Mouse (Mus musculus) c-Kit-positive CD71-positive TER-119-positive erythroid progenitor cells, embryonic 14.5 days (primary cell): ENCODE results near the gene Zfp385a.
A peak's percentile ranks its signal among the peaks of the same experiment; 100 is the strongest.
"Not testable (repeated sequence)": the region's sequence is repeated elsewhere in the genome, so short reads cannot be mapped to it uniquely, and the experiment has no call there.

Experiments
- DNase-seq: peaks from one replicate; pipeline ENCODE4 v3.0.0-alpha.2; 2013; ENCODE audit warnings: low spot score

Gene Zfp385a

GRCm38 (mm10) chr15:103290843-103291242 lies 49.0 kb downstream of the Zfp385a start:
- no peak for DNase-seq

GRCm38 (mm10) chr15:103290417-103290816 lies 49.5 kb downstream of the Zfp385a start:
- DNase-seq = no peak

DNA sequence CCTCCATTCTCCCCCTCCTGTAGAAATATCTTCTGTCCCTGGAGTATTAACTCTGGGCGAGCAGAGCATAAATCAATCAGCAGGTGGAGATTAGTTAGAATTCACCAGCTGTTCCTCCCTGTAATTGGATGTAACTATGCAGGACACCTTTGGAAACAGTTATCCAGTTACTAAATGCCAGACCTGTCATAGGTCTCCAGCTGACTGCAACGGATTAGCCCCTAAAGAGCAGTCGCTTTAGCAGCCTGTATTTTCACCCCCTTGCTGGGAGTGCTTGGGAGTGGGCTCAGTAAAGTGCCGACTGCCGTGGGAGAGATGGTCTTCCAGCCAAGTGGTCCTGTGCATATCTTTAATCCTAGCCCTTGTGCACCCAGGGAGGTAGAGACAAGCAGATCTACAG lies 50.3 kb downstream of the Zfp385a start:
- no peak for DNase-seq

DNA sequence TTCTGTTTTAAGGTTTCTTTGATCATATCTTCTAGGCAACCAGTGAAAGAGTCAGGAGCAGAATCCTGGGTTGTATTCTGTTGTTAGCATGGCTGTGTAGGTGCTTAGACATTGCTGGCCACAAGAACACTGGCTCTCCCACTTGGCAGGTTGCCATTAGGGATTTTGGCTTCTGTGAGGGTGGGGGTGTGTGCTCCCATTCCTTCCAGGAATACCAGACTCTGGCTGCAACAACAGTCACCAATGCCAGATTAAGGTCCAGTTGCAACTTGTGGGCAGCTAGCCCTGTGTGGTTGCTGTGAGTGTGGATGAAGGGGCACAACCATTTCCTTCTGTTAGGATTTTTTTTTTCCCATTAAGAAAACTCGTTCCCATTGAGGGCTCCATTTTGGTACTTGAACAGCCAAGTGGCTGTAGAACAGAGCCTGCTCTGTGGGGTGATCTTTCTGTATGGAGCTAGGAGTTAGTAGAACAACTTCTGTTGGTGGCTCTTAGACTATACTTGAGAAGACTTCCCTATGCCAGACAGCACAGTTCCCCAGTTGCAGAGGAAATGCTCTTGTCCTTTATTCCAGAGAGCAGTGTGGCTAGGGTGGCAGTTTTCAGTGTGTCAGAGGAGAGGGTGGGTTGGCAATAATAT lies 54.0 kb downstream of the Zfp385a start:
- DNase-seq = no peak

DNA sequence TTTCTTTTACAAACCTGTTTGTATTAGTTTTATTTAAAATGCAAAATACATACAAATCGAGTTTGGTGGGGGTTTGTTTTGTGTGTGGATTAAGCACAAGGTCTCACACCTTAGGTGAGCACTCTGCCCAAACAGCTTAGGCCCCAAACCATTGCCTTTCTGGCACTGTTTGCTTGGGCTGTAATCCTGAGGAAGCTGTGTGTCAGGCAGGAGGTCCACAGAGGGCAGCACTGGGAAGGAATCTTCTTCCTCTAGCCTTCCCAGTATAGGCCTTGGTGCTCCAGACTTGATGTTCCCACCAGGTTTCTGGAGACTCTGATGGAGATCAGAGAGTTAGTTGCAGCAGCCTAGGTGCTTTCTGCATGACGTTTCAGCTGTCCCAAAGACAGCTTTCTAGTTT lies 55.2 kb downstream of the Zfp385a start:
- no peak for DNase-seq

- no peak for DNase-seq
These were observed 55.8 kb downstream of the Zfp385a start for GRCm38 (mm10) chr15:103284066-103284465.

- DNase-seq = no peak
These were observed 58.3 kb downstream of the Zfp385a start for GRCm38 (mm10) chr15:103281465-103282205.

- DNase-seq = peak; percentile 73
These were observed 59.0 kb downstream of the Zfp385a start for GRCm38 (mm10) chr15:103280817-103281464.

- DNase-seq = no peak
These were observed 60.1 kb downstream of the Zfp385a start for GRCm38 (mm10) chr15:103279750-103280149.

DNA sequence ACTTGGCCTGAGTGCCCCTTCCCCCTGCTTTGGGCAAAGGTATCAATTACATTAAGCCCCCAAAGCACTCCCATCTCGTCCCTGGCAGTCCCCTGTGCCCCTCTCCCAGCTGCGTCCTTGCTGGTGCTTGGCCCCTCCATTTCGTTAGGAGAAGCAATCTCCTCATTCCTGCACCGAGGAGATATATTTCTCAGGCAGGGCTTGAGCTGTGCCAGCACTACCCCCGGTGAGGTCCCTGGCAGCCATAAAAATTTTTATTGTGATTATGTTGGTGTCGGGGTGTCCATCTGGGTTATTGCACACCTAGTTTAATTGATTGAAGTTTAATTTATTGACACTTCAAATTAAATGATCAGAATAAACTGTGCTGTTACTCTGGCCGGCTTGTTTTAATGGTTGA lies 61.9 kb downstream of the Zfp385a start:
- no peak for DNase-seq

GRCm38 (mm10) chr15:103275943-103276342 lies 64.0 kb downstream of the Zfp385a start:
- not testable (repeated sequence) for DNase-seq

- peak; percentile 98 for DNase-seq
These were observed 67.2 kb downstream of the Zfp385a start, which contains the start of gene Copz1 for GRCm38 (mm10) chr15:103272419-103273279. Gene Copz1, plus strand, starts transcription at chr15:103272714.

GRCm38 (mm10) chr15:103268903-103269302 lies 71.0 kb downstream of the Zfp385a start:
- DNase-seq = no peak

DNA sequence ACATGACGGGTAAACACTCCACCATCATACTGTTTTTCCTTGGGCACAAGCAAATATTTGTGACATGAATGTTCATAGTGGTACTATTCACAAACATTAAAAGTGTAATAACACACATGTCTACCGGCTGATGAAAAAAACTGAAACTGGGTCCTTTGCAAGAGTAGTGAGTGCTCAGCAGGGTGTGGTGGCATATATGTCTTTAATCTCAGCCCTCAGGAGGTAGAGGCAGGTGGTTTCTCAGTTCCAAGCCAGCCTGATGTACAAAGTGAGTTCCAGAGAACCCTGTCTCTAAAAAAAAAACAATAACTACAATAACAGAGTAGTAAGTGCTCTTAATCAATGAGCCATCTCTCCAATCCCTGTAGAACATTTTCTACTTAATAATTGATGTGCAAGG lies 75.1 kb downstream of the Zfp385a start:
- DNase-seq = no peak
